Mouse (Mus musculus) neural tube, embryonic 11.5 days (tissue): ENCODE measurements around the gene Polg2. TPM values are rescaled to one million over a fixed set of nuclear protein-coding genes. Genes with fewer than 3 reads are reported as not detected.

Experiments used
- ATAC-seq: fragments of 200-750 bp; cut with Nextera tagmentation; 2 replicates; pipeline ENCODE4 v1.8.0; 2017; ENCODE audit warnings: moderate number of reproducible peaks, mild to moderate bottlenecking, moderate TSS enrichment, moderate library complexity; ENCODE audit not compliant: insufficient read depth, low FRiP score, low TSS enrichment
- DNase-seq: peaks from one replicate; pipeline ENCODE4 v3.0.0-alpha.2; 2015; ENCODE audit warnings: low spot score
- H3K27ac ChIP-seq: fragments of 300-500 bp; sonication (generic); 2 replicates; pipeline ENCODE4 v1.5.1; 2014; ENCODE audit warnings: low read depth, mild to moderate bottlenecking, low read length
- H3K27me3 ChIP-seq: fragments of 300-500 bp; sonication (generic); 2 replicates; pipeline ENCODE4 v1.6.1; 2014; ENCODE audit warnings: mild to moderate bottlenecking, low read length, mixed read lengths; ENCODE audit not compliant: control insufficient read depth, insufficient read depth
- H3K36me3 ChIP-seq: fragments of 300-500 bp; sonication (generic); 2 replicates; pipeline ENCODE4 v1.6.1; 2014; ENCODE audit warnings: mild to moderate bottlenecking, low read length, moderate library complexity, mixed read lengths; ENCODE audit not compliant: control insufficient read depth, insufficient read depth
- H3K4me1 ChIP-seq: fragments of 300-500 bp; sonication (generic); 2 replicates; pipeline ENCODE4 v1.6.1; 2014; ENCODE audit warnings: low read length, mixed read lengths; ENCODE audit not compliant: control insufficient read depth, insufficient read depth
- H3K4me2 ChIP-seq: fragments of 300-500 bp; sonication (generic); 2 replicates; pipeline ENCODE4 v1.6.1; 2014; ENCODE audit warnings: low read depth, mild to moderate bottlenecking, moderate library complexity
- H3K4me3 ChIP-seq: fragments of 300-500 bp; sonication (generic); 2 replicates; pipeline ENCODE4 v1.5.1; 2014; ENCODE audit warnings: low read depth, low read length
- H3K9ac ChIP-seq: fragments of 300-500 bp; sonication (generic); 2 replicates; pipeline ENCODE4 v1.6.1; 2014; ENCODE audit warnings: mild to moderate bottlenecking, low read length
- H3K9me3 ChIP-seq: fragments of 300-500 bp; sonication (generic); 2 replicates; pipeline ENCODE4 v1.6.1; 2016; ENCODE audit warnings: low read length; ENCODE audit not compliant: control insufficient read depth
- WGBS: fragments of 180-500 bp; shearing (Covaris S2); extraction: QIAGEN DNeasy Blood & Tissue Kit; methylation state at CpG from one replicate; pipeline ENCODE4 v1.1.7; 2014; 5-methylcytosine and 5-hydroxymethylcytosine counted together
- polyA plus RNA-seq: library from polyadenylated mRNA; unstranded; fragments of >200 nt; fragmentation: Nextera tagmentation; extraction: Ambion mirVana; gene quantifications from 2 replicates; pipeline ENCODE4 v1.2.1, GENCODE M21; 2014

Gene Polg2
- polyA plus RNA-seq, 1 experiment from 2014 or later = 7.6 TPM

DNA sequence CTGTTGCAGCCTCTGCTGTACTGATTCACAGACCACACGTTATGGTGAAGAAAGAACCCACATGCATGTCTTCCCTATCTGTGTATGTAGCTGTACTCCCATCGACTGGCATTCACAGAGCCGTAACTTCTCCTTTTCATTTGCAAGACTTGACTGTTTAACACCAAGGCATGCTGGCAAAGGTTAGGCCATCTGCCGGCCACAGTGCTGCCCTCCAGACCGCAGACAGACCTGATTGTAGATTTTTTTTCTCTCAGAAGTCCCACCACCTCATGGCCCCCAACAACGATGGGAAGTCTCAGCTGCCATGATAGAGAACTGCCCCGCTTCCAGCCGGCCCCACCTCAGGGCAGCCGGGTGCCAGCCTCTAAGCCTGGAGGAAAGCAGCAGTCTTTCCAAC is 40.3 kb upstream of the Polg2 start:
- H3K27ac ChIP-seq = no peak overlapping the region
- peaks cover 21% of the 10 kb centered on the region for H3K36me3 ChIP-seq
- H3K9ac ChIP-seq = no peak overlapping the region
- no peaks in the 10 kb centered on the region for H3K4me1 ChIP-seq
- H3K9me3 ChIP-seq = no peaks in the 10 kb centered on the region
- DNase-seq = no peak
- 87% methylated on average over 9 of the region's 9 CpGs for WGBS
- ATAC-seq = no peak
- H3K27me3 ChIP-seq = no peaks in the 10 kb centered on the region
- H3K4me2 ChIP-seq = no peak overlapping the region
- no peak overlapping the region for H3K4me3 ChIP-seq

DNA sequence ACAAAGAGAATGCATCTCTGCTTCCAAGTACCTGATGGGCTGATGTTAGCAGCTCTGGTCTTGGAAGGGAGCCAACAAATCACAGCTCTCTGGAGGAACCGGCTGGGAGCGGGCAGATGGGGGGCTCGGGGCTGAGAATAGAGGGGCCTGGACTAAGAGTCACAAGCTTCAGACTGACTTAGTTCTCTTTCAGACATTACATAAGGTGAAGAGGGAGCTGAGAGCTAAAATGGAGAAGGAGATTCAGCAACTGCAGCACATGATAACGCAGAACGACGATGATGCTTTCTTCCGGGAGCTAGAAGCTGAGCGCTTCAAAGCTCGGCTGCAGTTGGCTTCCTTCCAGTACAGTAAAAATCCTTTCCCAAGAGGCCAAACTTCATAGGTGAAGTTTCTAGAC is 39.0 kb upstream of the Polg2 start:
- no peaks in the 10 kb centered on the region for H3K9me3 ChIP-seq
- ATAC-seq (no peak), DNase-seq (no peak)
- H3K9ac ChIP-seq = no peak overlapping the region
- no peak overlapping the region for H3K4me3 ChIP-seq
- peaks cover 18% of the 10 kb centered on the region for H3K36me3 ChIP-seq
- H3K27ac ChIP-seq = no peak overlapping the region
- no peaks in the 10 kb centered on the region for H3K27me3 ChIP-seq
- 93% methylated on average over 9 of the region's 9 CpGs for WGBS
- no peaks in the 10 kb centered on the region for H3K4me1 ChIP-seq
- H3K4me2 ChIP-seq = no peak overlapping the region

DNA sequence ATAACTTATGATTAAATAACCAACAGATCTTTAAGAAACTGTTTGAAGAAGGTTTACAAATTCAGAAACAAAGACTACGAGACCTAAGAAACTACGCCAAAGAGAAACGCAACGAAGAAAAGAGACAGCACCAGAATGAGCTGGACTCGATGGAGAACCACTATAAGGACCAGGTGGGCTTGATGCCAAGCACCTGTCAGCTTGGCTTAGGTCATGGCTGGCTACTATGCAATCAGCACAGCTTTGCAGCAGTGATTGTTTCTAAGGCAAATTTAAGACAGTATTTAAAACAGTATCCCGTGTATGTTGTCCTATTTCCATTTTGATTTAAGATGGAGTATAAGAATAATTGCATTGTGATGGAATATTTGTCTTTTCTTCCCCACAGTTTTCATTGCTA is 38.5 kb upstream of the Polg2 start:
- no peak overlapping the region for H3K27ac ChIP-seq
- DNase-seq (no peak), ATAC-seq (no peak)
- peaks cover 18% of the 10 kb centered on the region for H3K36me3 ChIP-seq
- no peak overlapping the region for H3K4me3 ChIP-seq
- no peak overlapping the region for H3K4me2 ChIP-seq
- WGBS = 95% methylated on average over 6 of the region's 6 CpGs
- H3K4me1 ChIP-seq = no peaks in the 10 kb centered on the region
- no peaks in the 10 kb centered on the region for H3K9me3 ChIP-seq
- H3K27me3 ChIP-seq = no peaks in the 10 kb centered on the region
- H3K9ac ChIP-seq = no peak overlapping the region

GRCm38 (mm10) chr11:106817156-106817555 is 37.8 kb upstream of the Polg2 start:
- Histone ChIP-seq H3K27ac (no peak overlapping the region), H3K27me3 (no peaks in the 10 kb centered on the region), H3K9me3 (no peaks in the 10 kb centered on the region), H3K4me3 (no peak overlapping the region), H3K36me3 (peaks cover 18% of the 10 kb centered on the region), H3K4me1 (no peaks in the 10 kb centered on the region), H3K4me2 (no peak overlapping the region), H3K9ac (no peak overlapping the region)
- WGBS = 90% methylated on average over 3 of the region's 3 CpGs
- ATAC-seq = no peak
- no peak for DNase-seq

DNA sequence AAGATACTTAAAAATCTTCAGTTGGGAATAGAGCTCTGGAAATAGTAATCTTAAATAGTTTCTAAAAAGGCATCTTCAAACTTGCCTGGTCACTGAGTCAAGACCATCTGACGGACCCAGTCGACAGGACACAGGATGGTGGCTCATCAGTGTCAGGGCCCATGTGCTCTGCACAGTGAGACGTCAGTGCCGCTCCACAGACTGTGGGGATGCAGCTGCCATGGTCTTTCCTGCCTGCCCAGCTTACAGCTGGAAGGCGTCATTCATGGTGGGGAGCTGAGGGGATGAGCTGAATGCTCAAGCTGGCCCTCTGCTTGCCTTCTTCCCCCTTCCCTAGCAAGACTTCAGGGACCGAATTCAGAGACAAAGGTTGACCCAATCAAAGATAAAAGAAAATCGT is 37.0 kb upstream of the Polg2 start:
- Histone ChIP-seq H3K9me3 (no peaks in the 10 kb centered on the region), H3K4me1 (no peaks in the 10 kb centered on the region), H3K9ac (no peak overlapping the region), H3K4me2 (no peak overlapping the region), H3K27me3 (no peaks in the 10 kb centered on the region), H3K27ac (no peak overlapping the region), H3K4me3 (no peak overlapping the region), H3K36me3 (peaks cover 18% of the 10 kb centered on the region)
- DNase-seq = no peak
- ATAC-seq = no peak
- 84% methylated on average over 7 of the region's 7 CpGs for WGBS

GRCm38 (mm10) chr11:106815761-106816160 is 36.4 kb upstream of the Polg2 start:
- H3K36me3 ChIP-seq = peaks cover 16% of the 10 kb centered on the region
- no peak overlapping the region for H3K4me3 ChIP-seq
- 98% methylated on average over 2 of the region's 2 CpGs for WGBS
- no peak overlapping the region for H3K9ac ChIP-seq
- no peaks in the 10 kb centered on the region for H3K9me3 ChIP-seq
- DNase-seq (no peak), ATAC-seq (no peak)
- no peaks in the 10 kb centered on the region for H3K27me3 ChIP-seq
- H3K4me2 ChIP-seq = no peak overlapping the region
- no peak overlapping the region for H3K27ac ChIP-seq
- no peaks in the 10 kb centered on the region for H3K4me1 ChIP-seq

DNA sequence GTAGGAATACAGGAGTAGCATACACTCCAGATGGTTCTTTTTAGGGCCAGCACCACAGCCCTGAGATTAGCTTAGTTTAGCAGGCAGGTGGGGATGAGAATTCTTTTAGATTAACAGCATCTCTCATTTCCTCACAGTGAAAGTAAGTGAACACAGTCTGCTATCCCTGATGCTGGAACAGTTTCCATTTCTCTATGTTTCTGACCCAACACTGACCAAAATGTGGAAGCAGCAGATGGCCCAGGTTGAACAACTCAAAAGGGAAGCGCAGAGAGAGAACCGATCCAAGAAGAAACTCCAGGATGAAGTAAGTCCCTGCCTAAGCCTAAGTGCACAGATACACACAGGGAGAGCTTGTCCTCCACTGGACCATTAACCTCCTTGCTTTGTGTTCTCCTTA is 36.0 kb upstream of the Polg2 start:
- H3K36me3 ChIP-seq = peaks cover 16% of the 10 kb centered on the region
- H3K4me2 ChIP-seq = no peak overlapping the region
- no peaks in the 10 kb centered on the region for H3K27me3 ChIP-seq
- H3K4me3 ChIP-seq = no peak overlapping the region
- no peak overlapping the region for H3K9ac ChIP-seq
- DNase-seq (no peak), ATAC-seq (no peak)
- H3K9me3 ChIP-seq = no peaks in the 10 kb centered on the region
- H3K4me1 ChIP-seq = no peaks in the 10 kb centered on the region
- no peak overlapping the region for H3K27ac ChIP-seq
- 92% methylated on average over 2 of the region's 2 CpGs for WGBS

GRCm38 (mm10) chr11:106814601-106815320 is 35.4 kb upstream of the Polg2 start:
- H3K4me3 ChIP-seq = no peak overlapping the region
- DNase-seq (no peak), ATAC-seq (no peak)
- H3K4me1 ChIP-seq = no peaks in the 10 kb centered on the region
- H3K27me3 ChIP-seq = no peaks in the 10 kb centered on the region
- peaks cover 16% of the 10 kb centered on the region for H3K36me3 ChIP-seq
- no peak overlapping the region for H3K27ac ChIP-seq
- no peak overlapping the region for H3K4me2 ChIP-seq
- H3K9ac ChIP-seq = no peak overlapping the region
- H3K9me3 ChIP-seq = no peaks in the 10 kb centered on the region
- WGBS = 79% methylated on average over 14 of the region's 14 CpGs

GRCm38 (mm10) chr11:106812410-106813136 is 33.2 kb upstream of the Polg2 start:
- DNase-seq (no peak), ATAC-seq (no peak)
- Histone ChIP-seq H3K4me3 (no peak overlapping the region), H3K9me3 (no peaks in the 10 kb centered on the region), H3K27ac (no peak overlapping the region), H3K4me2 (no peak overlapping the region), H3K9ac (no peak overlapping the region), H3K27me3 (no peaks in the 10 kb centered on the region), H3K36me3 (peaks cover 14% of the 10 kb centered on the region), H3K4me1 (no peaks in the 10 kb centered on the region)
- WGBS = 92% methylated on average over 7 of the region's 7 CpGs
